Mouse (Mus musculus) thymus, adult 2 months (tissue): ENCODE data around the gene Nell1. TPM values are rescaled to one million over a fixed set of nuclear protein-coding genes. Genes with fewer than 3 reads are reported as not detected.

Experiments used
- DNase-seq: peaks from one replicate; pipeline ENCODE4 v3.0.0; 2021
- H3K27ac ChIP-seq: fragments of 200-500 bp; 2 replicates; pipeline ENCODE4 v1.5.1; 2012; ENCODE audit warnings: low read length, control low read depth; ENCODE audit not compliant: control insufficient read depth, insufficient read depth
- H3K27me3 ChIP-seq: fragments of 200-500 bp; 2 replicates; pipeline ENCODE4 v1.6.1; 2012; ENCODE audit warnings: mild to moderate bottlenecking, low read length, moderate library complexity, mixed read lengths; ENCODE audit not compliant: control insufficient read depth, insufficient read depth
- H3K36me3 ChIP-seq: fragments of 200-500 bp; 2 replicates; pipeline ENCODE4 v1.6.1; 2012; ENCODE audit warnings: mild to moderate bottlenecking, low read length, moderate library complexity; ENCODE audit not compliant: control insufficient read depth, insufficient read depth
- H3K4me1 ChIP-seq: fragments of 200-500 bp; replicated peaks from 2 replicates; pipeline ENCODE4 v1.6.1; 2012; ENCODE audit warnings: low read length; ENCODE audit not compliant: control insufficient read depth, insufficient read depth
- H3K4me3 ChIP-seq: fragments of 200-500 bp; 2 replicates; pipeline ENCODE4 v1.5.1; 2012; ENCODE audit warnings: mild to moderate bottlenecking, low read length, control low read depth, moderate library complexity; ENCODE audit not compliant: control insufficient read depth, insufficient read depth
- CTCF ChIP-seq: fragments of 200-500 bp; IDR thresholded peaks from 2 replicates; pipeline ENCODE4 v1.5.1; 2012; ENCODE audit warnings: mild to moderate bottlenecking, control low read depth, low read length, moderate library complexity, borderline replicate concordance; ENCODE audit not compliant: control insufficient read depth, poor library complexity, insufficient read depth; ENCODE audit errors: extremely low read depth
- POLR2A ChIP-seq: fragments of 200-500 bp; IDR thresholded peaks from 2 replicates; pipeline ENCODE4 v1.6.1; 2012; ENCODE audit warnings: mild to moderate bottlenecking, low read length, control low read depth, moderate library complexity; ENCODE audit not compliant: control insufficient read depth, poor library complexity, insufficient read depth; ENCODE audit errors: extremely low read depth
- WGBS: fragments of 180-500 bp; shearing (Covaris S2); methylation state at CpG from one replicate; pipeline ENCODE4 v1.1.7; 2018; 5-methylcytosine and 5-hydroxymethylcytosine counted together
- polyA plus RNA-seq: library from polyadenylated mRNA; depleted of rRNA; stranded (reverse); fragments of >200 nt; gene quantifications from 2 replicates; pipeline ENCODE4 v1.2.3, GENCODE M21; 2012

The Nell1 gene
- polyA plus RNA-seq, 1 experiment, result 0.07 TPM

DNA sequence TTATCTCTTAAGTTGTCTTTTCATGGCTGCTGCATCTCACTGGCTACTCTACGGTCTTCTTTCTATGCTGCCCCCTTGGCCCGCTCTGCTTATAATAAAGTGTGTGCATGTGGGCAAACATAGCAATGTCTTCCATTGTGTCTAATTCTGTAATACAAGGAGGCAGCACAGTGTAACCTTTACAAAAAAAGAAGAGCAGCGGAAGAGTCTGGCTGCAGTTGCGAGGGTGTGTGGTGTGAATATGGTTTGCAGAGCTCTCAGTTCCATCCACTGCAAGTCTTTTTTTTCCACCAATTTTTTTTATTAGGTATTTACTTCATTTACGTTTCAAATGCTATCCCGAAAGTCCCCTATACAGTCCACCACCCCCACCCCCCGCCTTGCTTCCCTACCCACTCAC, 219.3 kb downstream of the Nell1 start:
- no peaks in the 10 kb centered on the region for H3K4me1 ChIP-seq
- DNase-seq, result no peak
- TF ChIP-seq POLR2A (no peak), CTCF (no peak)
- no peaks in the 10 kb centered on the region for H3K27me3 ChIP-seq
- H3K4me3 ChIP-seq, result no peak overlapping the region
- 93% methylated on average over 7 of the region's 7 CpGs for WGBS
- H3K27ac ChIP-seq, result no peak overlapping the region
- H3K36me3 ChIP-seq, result no peaks in the 10 kb centered on the region

- Histone ChIP-seq H3K4me3 (no peak overlapping the region), H3K4me1 (no peaks in the 10 kb centered on the region), H3K27ac (no peak overlapping the region), H3K27me3 (no peaks in the 10 kb centered on the region), H3K36me3 (no peaks in the 10 kb centered on the region)
- 77% methylated on average over 3 of the region's 3 CpGs for WGBS
- TF ChIP-seq POLR2A (no peak), CTCF (no peak)
- no peak for DNase-seq
These were observed 220.5 kb downstream of the Nell1 start for GRCm38 (mm10) chr7:50195080-50195611.

DNA sequence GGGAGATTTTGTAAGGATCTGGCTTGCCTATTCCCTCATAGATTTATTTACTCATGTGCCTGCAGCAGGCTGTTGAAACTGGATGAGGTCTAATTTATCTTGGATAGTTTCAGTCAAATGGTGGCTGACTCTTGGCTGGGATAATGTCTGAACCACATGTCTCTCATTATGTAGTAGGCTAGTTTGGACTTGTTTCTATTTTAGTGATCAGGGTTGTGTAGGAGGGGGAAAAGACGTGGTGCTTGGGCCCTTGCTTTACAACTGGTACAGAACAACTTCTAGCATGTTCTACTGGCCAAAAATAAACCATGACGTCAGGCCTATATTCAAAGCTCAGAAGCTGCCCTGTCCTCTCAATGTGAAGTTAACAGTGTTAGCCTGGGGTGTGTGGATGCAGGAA, 230.6 kb downstream of the Nell1 start:
- no peaks in the 10 kb centered on the region for H3K36me3 ChIP-seq
- no peak for DNase-seq
- 47% methylated on average over 2 of the region's 2 CpGs for WGBS
- H3K4me1 ChIP-seq, result no peaks in the 10 kb centered on the region
- no peaks in the 10 kb centered on the region for H3K27me3 ChIP-seq
- H3K27ac ChIP-seq, result no peak overlapping the region
- H3K4me3 ChIP-seq, result no peak overlapping the region
- TF ChIP-seq POLR2A (no peak), CTCF (no peak)

GRCm38 (mm10) chr7:50210678-50211251, 236.1 kb downstream of the Nell1 start:
- no peak for TF ChIP-seq POLR2A
- TF ChIP-seq CTCF, result no peak

GRCm38 (mm10) chr7:50221849-50222248, 247.2 kb downstream of the Nell1 start:
- H3K27ac ChIP-seq, result no peak overlapping the region
- H3K4me1 ChIP-seq, result no peaks in the 10 kb centered on the region
- no peaks in the 10 kb centered on the region for H3K27me3 ChIP-seq
- H3K4me3 ChIP-seq, result no peak overlapping the region
- no peak for DNase-seq
- TF ChIP-seq CTCF (no peak), POLR2A (no peak)
- no peaks in the 10 kb centered on the region for H3K36me3 ChIP-seq

More at GRCm38 (mm10) chr7:50210678-50211251, 236.1 kb downstream of the Nell1 start:
- H3K36me3 ChIP-seq, result no peaks in the 10 kb centered on the region
- no peak overlapping the region for H3K27ac ChIP-seq
- no peaks in the 10 kb centered on the region for H3K27me3 ChIP-seq
- H3K4me3 ChIP-seq, result no peak overlapping the region
- DNase-seq, result no peak
- no peaks in the 10 kb centered on the region for H3K4me1 ChIP-seq
- 53% methylated on average over 6 of the region's 6 CpGs for WGBS

GRCm38 (mm10) chr7:50226621-50227020, 252.0 kb downstream of the Nell1 start:
- DNase-seq, result no peak
- no peak for TF ChIP-seq CTCF
- TF ChIP-seq POLR2A, result no peak
- WGBS, result 90% methylated on average over 2 of the region's 2 CpGs

GRCm38 (mm10) chr7:50228273-50228672, 253.6 kb downstream of the Nell1 start:
- 74% methylated on average over 4 of the region's 4 CpGs for WGBS
- H3K27me3 ChIP-seq, result no peaks in the 10 kb centered on the region
- no peaks in the 10 kb centered on the region for H3K36me3 ChIP-seq
- TF ChIP-seq CTCF (no peak), POLR2A (no peak)
- no peak for DNase-seq
- H3K4me3 ChIP-seq, result no peak overlapping the region
- H3K4me1 ChIP-seq, result no peaks in the 10 kb centered on the region
- H3K27ac ChIP-seq, result no peak overlapping the region

More at GRCm38 (mm10) chr7:50226621-50227020, 252.0 kb downstream of the Nell1 start:
- Histone ChIP-seq H3K4me1 (no peaks in the 10 kb centered on the region), H3K36me3 (no peaks in the 10 kb centered on the region), H3K27me3 (no peaks in the 10 kb centered on the region), H3K27ac (no peak overlapping the region), H3K4me3 (no peak overlapping the region)
